In genomic region chr19:8789171-8789570, GRCm38 (mm10) we compare ENCODE assay signal across 16 mouse cellular contexts. TPM values are rescaled to one million over a fixed set of nuclear protein-coding genes. Genes with fewer than 3 reads are reported as not detected.
DNase-seq lines count a peak whose midpoint lies in the region; ATAC-seq lines count a peak whose summit lies in the region.
"Had no signal": no experiment of that assay in that cellular context is flagged by ENCODE, and none has a peak within 500 bp of the region (broad histone marks: within the 10 kb centered on the region; RNA-seq: fewer than 3 reads in every experiment).

No protein-coding gene starts in this region.

- intact Hi-C loops in left cerebral cortex, postnatal 36 days (cut with DNase I): no loop called here
- intact Hi-C loops in left cerebral cortex, postnatal 10 days (cut with DNase I): no loop called here

- H3K4me3 ChIP-seq in forebrain, embryonic 12.5 days (replicated peaks): no peak overlapping the region
- H3K4me3 ChIP-seq in hindbrain, embryonic 16.5 days (ENCODE audit: low read length): no peak overlapping the region
- H3K4me3 ChIP-seq: embryonic facial prominence, embryonic 15.5 days; heart, embryonic 15.5 days; liver, embryonic 15.5 days; neural tube, embryonic 12.5 days had no signal

- DNase-seq in left cerebral cortex, postnatal 36 days (ENCODE audit: low spot score in 2 of 2): peak; percentile 13 to 23
- DNase-seq in left cerebral cortex, postnatal 10 days (ENCODE audit: extremely low spot score in 1 of 2, low spot score in 2 of 2): no peak
- peak; percentile 81 for DNase-seq in brain, adult 2 months (ENCODE audit: low read depth, low spot score)
- DNase-seq in B cell, adult 2 months: no peak
- no peak for DNase-seq in gastrocnemius, postnatal 4 days (ENCODE audit: low spot score in 2 of 2)
- DNase-seq: adrenal gland, adult 2 months; heart, adult 11 months; kidney, adult 8-10 months; lung, postnatal 14 days had no signal

- peaks cover 22% of the 10 kb centered on the region for H3K4me1 ChIP-seq in forebrain, embryonic 12.5 days
- peaks cover 14% of the 10 kb centered on the region for H3K4me1 ChIP-seq in hindbrain, embryonic 16.5 days (ENCODE audit: control insufficient read depth, insufficient read depth, low read depth, low read length)

- H3K9me3 ChIP-seq in forebrain, embryonic 12.5 days: no peaks in the 10 kb centered on the region
- H3K9me3 ChIP-seq in hindbrain, embryonic 16.5 days (ENCODE audit: control insufficient read depth, low read length): no peaks in the 10 kb centered on the region
- H3K9me3 ChIP-seq: embryonic facial prominence, embryonic 15.5 days; heart, embryonic 15.5 days; liver, embryonic 15.5 days; neural tube, embryonic 12.5 days had no signal

- no peak overlapping the region for H3K4me2 ChIP-seq in forebrain, embryonic 12.5 days
- H3K4me2 ChIP-seq in hindbrain, embryonic 16.5 days (ENCODE audit: low read length): no peak overlapping the region
- H3K4me2 ChIP-seq: embryonic facial prominence, embryonic 15.5 days; heart, embryonic 15.5 days; liver, embryonic 15.5 days; neural tube, embryonic 12.5 days had no signal

- H3K9ac ChIP-seq in forebrain, embryonic 12.5 days: no peak overlapping the region
- H3K9ac ChIP-seq in hindbrain, embryonic 16.5 days (ENCODE audit: low read depth, low read length): no peak overlapping the region
- H3K9ac ChIP-seq: embryonic facial prominence, embryonic 15.5 days; heart, embryonic 15.5 days; liver, embryonic 15.5 days; neural tube, embryonic 12.5 days had no signal

- H3K27me3 ChIP-seq in forebrain, embryonic 12.5 days: no peaks in the 10 kb centered on the region
- H3K27me3 ChIP-seq in hindbrain, embryonic 16.5 days (replicated peaks; ENCODE audit: control insufficient read depth, insufficient read depth, low read length): no peaks in the 10 kb centered on the region
- H3K27me3 ChIP-seq: embryonic facial prominence, embryonic 15.5 days; heart, embryonic 15.5 days; liver, embryonic 15.5 days; neural tube, embryonic 12.5 days had no signal

- 0 out of 2 replicates have a peak overlapping the region, but pooled peaks have one; percentile 6 for H3K27ac ChIP-seq in forebrain, embryonic 12.5 days
- peak overlapping the region; percentile 55 for H3K27ac ChIP-seq in hindbrain, embryonic 16.5 days (ENCODE audit: low read depth, low read length)
- H3K27ac ChIP-seq: embryonic facial prominence, embryonic 15.5 days; heart, embryonic 15.5 days; liver, embryonic 15.5 days; neural tube, embryonic 12.5 days had no signal

- peaks cover 29% of the 10 kb centered on the region for H3K36me3 ChIP-seq in forebrain, embryonic 12.5 days (replicated peaks)
- peaks cover 12% of the 10 kb centered on the region for H3K36me3 ChIP-seq in hindbrain, embryonic 16.5 days (ENCODE audit: control insufficient read depth, insufficient read depth, low read length)

- ATAC-seq in forebrain, embryonic 12.5 days (ENCODE audit: low FRiP score): no peak
- ATAC-seq in hindbrain, embryonic 16.5 days: no peak
- ATAC-seq: CD4-positive, CD25-positive, alpha-beta regulatory T cell, adult 4 months had no signal

- WGBS in forebrain, embryonic 12.5 days: 41% methylated on average over 1 of the region's 1 CpGs
- 38% methylated on average over 1 of the region's 1 CpGs for WGBS in hindbrain, embryonic 16.5 days

RNA-seq across cellular contexts. Expression of gene Taf6l, which starts 3.0 kb away (rescaled TPM):
- total RNA-seq in left cerebral cortex, postnatal 36 days (2021): 10 to 100 TPM; 12.5 to 14.4 TPM
- total RNA-seq in left cerebral cortex, postnatal 10 days (2021): 10 to 100 TPM; 16.4 to 17.8 TPM
- 35.9 and 41.5 TPM in 2 replicates for polyA plus RNA-seq in forebrain, embryonic 12.5 days (2016; fragmentation: Nextera tagmentation; extraction: Ambion mirVana)
- polyA plus RNA-seq in hindbrain, embryonic 16.5 days (2015; fragmentation: Nextera tagmentation; extraction: Ambion mirVana): 31.7 and 33.1 TPM in 2 replicates
- 10 to 100 TPM; 15.5 to 16.9 TPM for total RNA-seq in gastrocnemius, postnatal 4 days (2021)

RNA-seq across cellular contexts. Expression of gene Polr2g, which starts 9.2 kb away (rescaled TPM):
- 100 to 1,000 TPM; 102 to 107 TPM for total RNA-seq in left cerebral cortex, postnatal 36 days (2021)
- 100 to 1,000 TPM; 109 to 110 TPM for total RNA-seq in left cerebral cortex, postnatal 10 days (2021)
- polyA plus RNA-seq in forebrain, embryonic 12.5 days (2016; fragmentation: Nextera tagmentation; extraction: Ambion mirVana): 158 and 161 TPM in 2 replicates
- 136 and 147 TPM in 2 replicates for polyA plus RNA-seq in hindbrain, embryonic 16.5 days (2015; fragmentation: Nextera tagmentation; extraction: Ambion mirVana)
- total RNA-seq in gastrocnemius, postnatal 4 days (2021): 10 to 100 TPM; 61.0 to 65.4 TPM

RNA-seq across cellular contexts. Expression of gene Zbtb3, which starts 13.2 kb away (rescaled TPM):
- 1 to 10 TPM; 4.9 to 6.3 TPM for total RNA-seq in left cerebral cortex, postnatal 36 days (2021)
- 1 to 10 TPM; 4.5 to 5.5 TPM for total RNA-seq in left cerebral cortex, postnatal 10 days (2021)
- polyA plus RNA-seq in forebrain, embryonic 12.5 days (2016; fragmentation: Nextera tagmentation; extraction: Ambion mirVana): 6.6 and 7.9 TPM in 2 replicates
- 8.0 and 8.1 TPM in 2 replicates for polyA plus RNA-seq in hindbrain, embryonic 16.5 days (2015; fragmentation: Nextera tagmentation; extraction: Ambion mirVana)
- 1 to 10 TPM; 1.4 to 1.5 TPM for total RNA-seq in gastrocnemius, postnatal 4 days (2021)

RNA-seq across cellular contexts. Expression of gene Tmem179b, which starts 14.9 kb away (rescaled TPM):
- 10 to 100 TPM in 1 of 2 experiments, 1 to 10 TPM in 1; 8.9 to 11.0 TPM for total RNA-seq in left cerebral cortex, postnatal 36 days (2021)
- 1 to 10 TPM; 7.2 to 8.9 TPM for total RNA-seq in left cerebral cortex, postnatal 10 days (2021)
- polyA plus RNA-seq in forebrain, embryonic 12.5 days (2016; fragmentation: Nextera tagmentation; extraction: Ambion mirVana): 34.4 and 36.9 TPM in 2 replicates
- polyA plus RNA-seq in hindbrain, embryonic 16.5 days (2015; fragmentation: Nextera tagmentation; extraction: Ambion mirVana): 30.4 and 32.1 TPM in 2 replicates
- total RNA-seq in gastrocnemius, postnatal 4 days (2021): 10 to 100 TPM; 19.3 to 21.9 TPM

RNA-seq across cellular contexts. Expression of gene Tmem223, which starts 18.4 kb away (rescaled TPM):
- 10 to 100 TPM; 68.5 to 75.9 TPM for total RNA-seq in left cerebral cortex, postnatal 36 days (2021)
- 10 to 100 TPM; 87.9 to 93.9 TPM for total RNA-seq in left cerebral cortex, postnatal 10 days (2021)
- 203 and 210 TPM in 2 replicates for polyA plus RNA-seq in forebrain, embryonic 12.5 days (2016; fragmentation: Nextera tagmentation; extraction: Ambion mirVana)
- 200 and 220 TPM in 2 replicates for polyA plus RNA-seq in hindbrain, embryonic 16.5 days (2015; fragmentation: Nextera tagmentation; extraction: Ambion mirVana)
- total RNA-seq in gastrocnemius, postnatal 4 days (2021): 10 to 100 TPM; 71.4 to 85.6 TPM

Comparison
In these comparisons a context has a peak if more than half of its experiments do, and no peak if none do; other contexts are left out.
1. DNase-seq: peak in left cerebral cortex, postnatal 36 days (2 of 2) and brain, adult 2 months (single experiment); none in left cerebral cortex, postnatal 10 days (0 of 2), B cell, adult 2 months (0 of 2) and gastrocnemius, postnatal 4 days (0 of 2).